Mouse (Mus musculus): ENCODE results near the gene Neurod1.

Neurod1 gene

DNA sequence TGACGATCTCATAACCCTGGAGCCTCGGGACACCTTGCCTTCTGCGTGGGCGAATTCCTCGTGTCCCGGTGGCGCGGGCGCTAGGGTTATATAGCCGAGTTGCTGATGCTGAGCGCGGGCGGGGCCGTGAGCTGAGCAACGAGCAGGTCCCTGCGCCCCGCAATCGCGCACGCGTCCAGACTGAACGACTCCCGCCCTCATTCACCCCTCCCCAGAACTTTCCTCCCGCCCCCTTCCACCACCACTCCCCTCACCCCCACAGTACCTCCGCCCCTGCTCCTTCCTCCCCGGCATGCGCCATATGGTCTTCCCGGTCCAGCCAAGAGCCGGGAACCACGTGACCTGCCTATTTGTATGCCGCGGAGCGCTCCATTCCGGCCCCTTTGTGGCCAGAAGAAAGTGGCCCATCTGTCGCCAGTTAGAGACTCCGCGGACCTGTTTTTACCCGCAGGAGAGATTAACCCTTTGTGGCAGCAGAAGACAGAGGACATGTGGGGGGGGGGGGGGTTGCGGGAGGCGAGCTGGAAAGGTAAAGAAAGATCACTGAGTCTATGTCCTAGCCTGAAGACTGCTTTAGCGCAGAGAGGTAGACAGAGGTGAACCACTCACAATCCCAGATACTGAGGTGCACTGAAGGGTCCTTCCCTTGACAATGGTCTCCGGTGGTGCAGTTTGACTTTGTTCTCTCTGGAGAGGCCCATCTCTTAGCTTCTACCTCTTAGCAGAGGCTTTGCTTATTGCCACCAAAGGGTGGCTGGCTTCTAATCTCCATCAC, at the start of gene Neurod1, which contains the start of gene Cerkl:
Gene Neurod1, minus strand, starts transcription at position 177 of the 775 bp plus-strand sequence.
Gene Cerkl, minus strand, starts transcription at position 211 of the 775 bp plus-strand sequence.
- DNase-seq = peak; percentile 96

DNA sequence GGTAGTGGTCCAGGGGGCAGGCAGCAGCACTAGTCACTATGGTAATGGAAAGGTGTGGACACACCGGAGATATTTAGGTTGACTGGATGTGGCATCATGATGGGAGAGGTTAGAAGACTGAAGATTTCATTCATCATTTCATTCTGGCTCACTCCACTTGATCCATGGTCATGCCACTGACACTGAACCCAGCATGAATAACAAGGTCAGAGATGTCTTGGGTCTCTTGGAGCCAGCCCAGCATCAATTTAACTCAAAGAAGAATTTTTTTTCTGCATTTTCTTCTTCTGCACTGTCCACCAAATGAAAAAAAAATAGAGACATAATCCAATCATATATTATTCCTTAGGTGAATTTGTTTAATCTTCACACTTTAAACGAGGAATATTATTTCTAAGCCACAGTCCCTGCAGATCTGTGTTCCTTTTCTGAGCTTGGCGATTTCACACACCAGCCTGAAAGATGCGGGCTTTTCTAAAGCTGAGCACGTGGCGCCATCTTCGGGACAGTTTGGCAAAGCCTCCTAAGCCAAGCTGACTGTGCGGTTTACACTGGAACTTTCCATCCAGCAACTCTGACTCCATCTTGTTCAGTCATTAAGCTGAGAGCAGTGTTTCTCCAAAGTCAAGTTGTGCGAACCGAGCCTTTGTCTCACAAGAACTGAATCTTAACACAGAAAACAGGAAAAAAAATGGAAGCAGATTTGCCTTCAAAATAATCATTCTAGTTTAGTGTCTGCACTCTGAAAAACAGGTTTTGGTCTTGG, 42.6 kb upstream of the Neurod1 start:
- peak; percentile 79 for DNase-seq

DNA sequence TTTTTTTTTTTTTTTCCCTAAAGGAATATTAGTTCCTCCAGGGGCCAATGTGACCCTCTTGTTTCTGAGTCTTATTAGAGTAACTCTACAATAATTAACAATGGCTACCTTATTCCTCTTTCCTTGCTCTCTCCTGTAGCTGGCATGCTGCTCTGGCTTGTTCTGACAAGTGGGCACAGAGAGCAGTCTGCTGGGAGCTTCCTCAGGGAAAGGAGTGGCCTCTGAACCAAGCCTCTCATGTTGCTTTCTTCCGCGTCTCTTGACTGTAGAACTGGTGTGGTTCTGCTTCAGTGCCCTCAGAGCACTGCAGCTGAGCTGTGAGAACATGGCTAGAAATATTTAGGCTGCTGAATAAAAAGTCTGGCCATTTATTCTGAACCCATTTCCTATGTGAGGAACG, 28.6 kb upstream of the Neurod1 start:
- no peak for DNase-seq

DNA sequence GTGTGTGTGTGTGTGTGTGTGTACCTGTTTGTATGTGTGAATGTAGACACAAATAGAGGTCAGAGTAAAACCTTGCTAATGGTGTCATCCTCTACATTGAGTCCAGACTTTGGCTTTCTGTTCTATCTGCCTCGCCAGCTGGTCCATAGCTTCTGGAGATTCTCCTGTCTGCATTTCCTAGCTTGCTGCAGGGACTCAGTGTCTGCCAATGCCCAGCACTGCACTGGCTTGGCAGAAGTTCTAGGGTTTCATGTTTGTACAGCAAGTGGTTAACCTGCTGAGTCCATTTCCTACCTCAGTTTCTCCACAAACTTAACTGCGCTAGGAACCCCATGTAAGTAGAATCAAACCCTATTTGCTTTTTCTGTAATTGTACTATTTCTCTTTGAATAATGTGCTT, 26.0 kb upstream of the Neurod1 start:
- DNase-seq = peak; percentile 54

DNA sequence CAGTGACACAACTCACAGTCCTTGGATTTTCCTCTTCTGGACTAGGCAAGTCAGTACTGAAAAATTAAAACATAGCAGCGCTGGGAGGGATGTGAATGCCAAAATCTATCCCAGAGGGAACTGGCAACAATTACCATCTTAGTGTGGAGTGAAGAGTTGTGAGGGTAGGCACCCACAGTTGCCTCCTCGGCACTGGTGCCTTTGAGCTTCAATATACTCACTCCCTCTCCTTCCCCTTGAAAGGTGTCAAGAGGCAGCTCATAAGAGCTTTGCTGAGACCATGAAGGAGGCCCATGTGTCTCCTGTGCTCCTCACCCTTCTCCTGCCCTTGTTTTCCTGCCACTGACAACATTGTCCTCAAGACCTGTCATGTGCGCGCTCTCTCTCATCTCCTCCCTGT, 5.9 kb upstream of the Neurod1 start:
- no peak for DNase-seq

DNA sequence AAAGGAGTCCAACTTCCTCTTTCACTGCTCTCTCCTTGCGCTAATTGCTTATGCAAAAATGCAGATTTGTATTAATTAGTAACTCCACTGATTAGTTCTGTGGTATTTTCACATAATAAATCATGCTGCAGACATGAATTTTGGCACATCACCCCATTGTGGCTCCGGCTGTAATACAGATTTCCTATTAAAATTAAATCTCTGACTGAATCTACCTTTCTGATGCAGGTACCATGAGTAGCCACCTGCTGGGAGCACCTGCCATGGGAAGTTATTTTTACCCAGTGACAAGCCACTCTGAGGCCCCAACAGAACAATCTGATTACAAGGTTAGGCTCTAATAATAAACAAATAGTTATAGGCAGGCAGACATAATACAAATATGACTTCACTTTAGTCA, 5.3 kb upstream of the Neurod1 start:
- peak; percentile 67 for DNase-seq

DNA sequence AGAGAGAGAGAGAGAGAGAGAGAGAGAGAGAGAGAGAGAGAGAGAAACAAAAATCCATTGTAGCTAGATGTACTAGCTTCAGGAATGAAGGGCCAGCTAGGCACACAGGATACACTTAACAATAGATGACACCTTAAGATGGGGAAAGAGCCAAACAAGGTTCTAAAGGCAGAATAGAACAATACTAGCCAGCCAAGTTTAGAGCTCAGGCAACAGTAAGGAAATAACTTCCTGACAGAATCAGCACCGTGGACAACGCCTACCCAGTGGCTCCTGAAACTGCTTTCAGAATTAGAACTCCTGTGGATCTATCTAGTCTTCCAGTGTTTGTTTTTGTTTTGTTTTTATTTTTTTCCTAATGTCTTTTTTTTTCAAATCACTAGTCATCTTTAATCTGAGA, 4.0 kb upstream of the Neurod1 start:
- no peak for DNase-seq

DNA sequence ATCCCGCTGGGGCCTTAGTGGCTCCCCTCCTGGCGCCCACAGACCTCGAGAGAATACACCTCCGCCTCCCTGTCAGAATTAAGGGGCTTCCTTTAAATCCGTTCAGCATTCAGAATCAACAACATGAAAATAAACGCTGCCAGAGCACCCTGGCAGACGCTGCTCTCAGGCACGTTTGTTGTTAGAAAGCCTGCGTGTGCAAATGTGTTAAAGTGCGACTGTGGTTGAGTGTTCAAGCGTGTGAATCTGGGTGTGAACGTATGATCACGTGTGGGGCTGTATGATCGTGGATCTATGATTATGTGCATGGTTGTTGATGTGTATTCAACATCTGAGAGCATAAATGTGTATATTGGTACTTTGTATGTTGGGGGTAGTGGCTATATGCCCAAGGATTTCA, 3.6 kb upstream of the Neurod1 start:
- DNase-seq = no peak

DNA sequence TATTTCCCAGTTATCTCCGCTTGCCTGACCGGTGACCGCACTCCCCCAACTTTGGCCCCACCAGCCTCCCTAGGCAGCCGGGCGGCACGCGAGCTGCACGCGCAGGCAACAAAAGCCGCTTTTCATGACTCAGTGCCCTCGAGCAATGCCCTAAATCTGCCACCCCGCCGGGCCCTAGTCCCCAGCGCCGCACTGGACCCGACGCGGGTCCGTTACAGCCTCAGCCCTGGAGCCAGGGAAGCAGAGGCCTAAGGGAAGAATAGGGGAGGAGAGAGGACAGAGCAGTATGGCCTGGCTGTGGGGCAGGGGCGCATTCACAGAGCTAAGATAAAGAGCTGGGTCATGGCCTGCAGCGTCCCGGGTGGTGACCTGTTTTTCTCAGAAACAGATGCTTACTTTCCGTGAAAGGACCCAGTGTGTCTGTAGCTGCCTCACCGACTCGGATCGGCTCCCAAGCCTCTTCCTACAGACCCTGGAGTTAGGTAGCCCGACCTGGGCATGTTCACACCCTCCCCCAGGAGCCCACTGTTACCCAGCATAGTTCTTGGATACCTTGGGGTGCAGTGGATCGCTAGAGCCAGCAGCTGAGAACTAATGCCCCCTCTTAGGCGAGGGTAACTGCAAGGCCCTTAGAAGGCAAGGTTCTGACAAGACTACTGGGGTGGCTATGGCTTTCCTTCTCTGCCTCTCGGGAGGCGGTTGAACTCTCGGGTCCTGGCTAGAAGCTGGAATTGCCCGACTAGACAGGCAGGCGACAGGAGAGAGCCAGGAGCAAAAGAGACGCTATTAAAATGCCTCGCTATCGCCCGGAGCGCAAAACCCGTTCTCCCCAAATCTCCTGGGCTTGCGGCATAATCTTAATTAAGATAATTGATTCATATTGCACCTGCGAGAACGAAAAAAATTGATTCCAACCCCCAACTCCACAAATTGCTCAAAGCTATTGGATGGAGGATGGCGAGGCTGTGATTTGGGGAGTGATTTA, 2.8 kb upstream of the Neurod1 start:
- peak; percentile 73 for DNase-seq

DNA sequence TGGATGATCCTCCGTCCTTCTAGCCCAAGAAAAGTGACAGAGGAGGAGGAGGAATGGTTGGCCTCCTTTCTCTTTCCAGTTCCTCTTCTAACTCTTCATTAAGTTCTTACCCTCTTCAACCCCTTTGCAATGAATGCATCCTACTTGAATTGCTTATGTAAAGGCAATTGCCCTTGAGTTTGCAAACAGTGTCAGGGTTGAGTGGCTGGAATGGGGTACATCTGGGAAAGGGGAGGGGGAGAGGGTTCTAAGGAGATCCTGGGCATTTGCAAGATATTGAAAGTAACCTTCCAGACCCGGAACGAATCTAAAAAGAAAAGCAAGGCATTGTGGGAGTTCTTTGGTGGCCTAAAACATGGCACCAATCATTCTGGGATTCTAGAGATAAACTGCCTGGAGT, 1.4 kb upstream of the Neurod1 start:
- DNase-seq = no peak

DNA sequence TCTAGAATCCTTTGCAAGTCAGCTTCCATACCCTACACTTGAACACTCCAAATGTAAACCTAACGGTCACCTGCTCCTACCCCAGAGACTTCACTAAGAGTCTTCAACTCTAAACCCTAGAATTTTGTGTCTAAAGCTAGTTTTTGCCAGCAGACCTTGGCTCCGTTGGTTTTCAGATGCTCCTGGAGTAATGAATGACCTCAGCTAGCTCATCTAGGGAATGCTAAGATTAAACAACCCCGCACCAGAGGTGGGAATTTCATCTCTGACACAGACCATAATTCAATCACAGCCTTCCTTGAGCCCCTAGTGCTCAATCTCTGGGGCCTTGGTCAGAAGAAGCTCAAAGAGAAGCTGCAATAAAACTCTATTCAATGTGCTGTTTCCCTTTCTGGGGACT, 883 bp upstream of the Neurod1 start:
- DNase-seq = no peak

DNA sequence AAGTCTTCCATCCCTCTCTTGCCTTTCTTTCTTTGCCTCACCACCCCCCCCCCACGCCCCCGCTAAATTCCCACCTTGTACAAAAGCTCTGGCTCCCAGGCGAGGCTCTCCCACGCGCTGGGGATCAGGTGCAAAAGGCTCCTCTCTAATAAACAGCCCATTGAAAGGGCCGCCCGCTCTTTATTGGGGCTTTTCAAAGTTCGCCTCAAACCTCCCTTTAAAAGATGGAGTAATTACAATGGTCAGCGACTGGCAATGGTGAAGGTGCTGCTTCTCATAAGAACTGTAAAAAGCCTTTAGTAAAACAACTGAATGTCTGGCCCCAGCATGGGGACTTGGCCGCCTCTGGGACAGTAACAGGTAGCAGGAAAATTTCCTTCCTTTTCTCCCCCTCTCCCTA, 905 bp downstream of the Neurod1 start:
- DNase-seq = no peak

DNA sequence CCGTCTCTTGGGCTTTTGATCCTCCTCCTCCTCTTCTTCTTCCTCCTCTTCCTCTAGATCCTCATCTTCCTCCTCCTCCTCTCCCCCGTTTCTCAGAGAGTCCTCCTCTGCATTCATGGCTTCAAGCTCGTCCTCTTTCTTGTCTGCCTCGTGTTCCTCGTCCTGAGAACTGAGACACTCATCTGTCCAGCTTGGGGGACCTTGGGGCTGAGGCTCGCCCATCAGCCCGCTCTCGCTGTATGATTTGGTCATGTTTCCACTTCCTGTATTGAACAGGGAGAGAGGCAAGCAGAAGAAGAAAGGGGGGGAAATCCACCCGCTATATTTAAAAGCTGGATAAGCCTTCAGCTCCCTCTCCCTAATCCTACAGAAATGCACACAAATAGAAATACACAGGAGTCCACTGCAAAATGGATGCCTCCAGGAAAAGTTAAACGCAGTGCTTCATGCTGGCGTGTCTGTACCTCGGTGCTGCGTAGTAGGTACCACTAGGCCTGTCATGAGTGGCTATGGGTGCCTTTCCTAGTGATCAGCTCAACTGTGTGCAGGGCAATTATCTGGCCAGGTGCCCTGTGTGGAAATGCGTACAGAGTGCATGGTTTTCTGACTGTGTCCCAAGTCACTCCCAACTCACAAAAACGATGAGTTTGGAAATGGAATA, 1.6 kb downstream of the Neurod1 start:
- peak; percentile 77 for DNase-seq

DNA sequence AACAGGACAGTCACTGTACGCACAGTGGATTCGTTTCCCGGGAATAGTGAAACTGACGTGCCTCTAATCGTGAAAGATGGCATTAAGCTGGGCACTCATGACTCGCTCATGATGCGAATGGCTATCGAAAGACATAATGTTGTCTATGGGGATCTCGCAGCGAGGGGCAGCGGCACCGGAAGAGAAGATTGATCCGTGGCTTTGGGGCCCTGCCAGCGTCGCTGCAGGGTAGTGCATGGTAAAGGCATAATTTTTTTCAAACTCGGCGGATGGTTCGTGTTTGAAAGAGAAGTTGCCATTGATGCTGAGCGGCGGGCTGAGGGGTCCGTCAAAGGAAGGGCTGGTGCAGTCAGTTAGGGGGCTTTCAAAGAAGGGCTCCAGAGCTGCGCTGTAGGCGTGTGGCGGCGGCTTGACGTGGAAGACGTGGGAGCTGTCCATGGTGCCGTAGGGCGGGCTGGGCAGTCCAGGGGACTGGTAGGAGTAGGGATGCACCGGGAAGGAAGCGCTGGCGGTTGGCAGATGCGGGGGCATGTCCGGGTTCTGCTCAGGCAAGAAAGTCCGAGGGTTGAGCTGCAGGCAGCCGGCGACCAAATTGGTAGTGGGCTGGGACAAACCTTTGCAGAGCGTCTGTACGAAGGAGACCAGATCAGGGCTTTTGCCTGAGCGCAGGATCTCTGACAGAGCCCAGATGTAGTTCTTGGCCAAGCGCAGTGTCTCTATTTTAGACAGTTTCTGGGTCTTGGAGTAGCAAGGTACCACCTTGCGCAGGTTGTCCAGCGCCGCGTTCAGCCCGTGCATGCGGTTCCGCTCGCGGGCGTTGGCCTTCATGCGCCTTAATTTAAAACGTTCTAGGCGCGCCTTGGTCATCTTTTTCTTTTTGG, 2.4 kb downstream of the Neurod1 start:
- peak; percentile 64 for DNase-seq

DNA sequence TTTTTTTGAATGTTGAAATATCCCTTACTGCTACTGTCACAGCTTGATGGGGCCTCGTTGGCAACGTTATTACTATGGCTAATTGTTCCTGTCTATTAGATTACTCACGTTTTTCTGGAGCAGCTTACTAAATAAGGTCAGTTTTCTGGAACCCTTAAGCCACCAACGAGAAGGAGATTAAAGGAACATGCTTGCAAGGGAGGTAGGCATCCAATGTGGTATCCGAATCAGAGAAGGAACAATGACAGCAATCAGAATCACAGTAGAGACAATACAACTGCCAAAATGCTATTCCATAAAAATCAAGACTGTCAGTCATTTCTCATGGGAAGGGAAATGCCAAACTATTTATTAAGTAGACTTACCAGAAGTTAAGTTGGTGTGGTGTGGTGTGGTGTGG, 5.1 kb downstream of the Neurod1 start:
- DNase-seq = no peak

DNA sequence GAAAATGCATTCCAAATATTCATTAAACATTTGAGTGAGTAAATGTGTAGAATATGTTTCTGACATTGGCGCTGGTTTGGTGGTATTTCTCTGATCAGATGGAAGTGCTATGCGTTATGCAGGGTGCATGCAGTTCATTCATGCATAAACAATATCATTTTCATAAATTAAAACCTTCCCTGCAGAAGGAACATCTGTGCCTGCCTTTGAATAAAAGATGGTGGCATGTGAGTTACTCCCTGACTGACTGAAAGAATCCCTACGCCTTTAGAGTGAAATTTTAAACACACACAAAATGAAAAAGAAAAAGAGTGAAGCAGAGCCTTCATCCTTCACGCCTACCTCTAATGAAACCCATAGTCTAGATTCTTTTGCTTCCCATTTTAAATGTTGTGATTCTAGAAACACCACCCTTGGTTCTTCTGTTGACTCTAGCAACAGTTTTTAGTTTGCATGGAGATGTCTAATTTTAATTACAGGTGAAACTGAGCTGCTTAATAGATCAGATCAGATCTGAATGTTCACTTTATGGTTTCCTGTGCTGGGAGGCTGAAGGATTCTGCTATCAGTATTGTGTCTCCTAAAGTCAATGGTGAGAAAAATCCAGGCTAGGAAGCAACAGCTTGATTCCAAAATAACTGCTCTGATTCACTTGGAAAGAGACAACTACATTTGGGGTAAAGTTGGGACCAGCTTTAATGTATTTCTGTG, 5.7 kb downstream of the Neurod1 start:
- no peak for DNase-seq

DNA sequence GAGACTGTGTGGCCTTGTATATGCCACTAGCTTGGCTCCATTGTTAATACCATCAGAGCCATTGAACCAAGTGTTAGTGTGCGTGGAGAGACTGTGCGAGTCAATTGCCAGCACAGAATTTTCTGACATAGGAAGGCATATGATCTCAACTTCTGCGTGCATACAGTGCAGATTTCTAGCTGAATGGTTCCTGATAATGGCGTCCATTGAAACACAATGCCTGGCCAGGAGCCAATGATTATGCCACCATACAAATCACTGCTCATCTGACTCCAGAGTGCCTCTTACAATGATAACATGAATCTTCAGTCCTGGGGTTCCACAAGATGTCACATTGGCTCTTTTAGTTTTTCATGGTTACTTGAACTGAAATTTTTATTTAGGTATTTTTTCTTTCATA, 7.2 kb downstream of the Neurod1 start:
- DNase-seq = peak; percentile 43

DNA sequence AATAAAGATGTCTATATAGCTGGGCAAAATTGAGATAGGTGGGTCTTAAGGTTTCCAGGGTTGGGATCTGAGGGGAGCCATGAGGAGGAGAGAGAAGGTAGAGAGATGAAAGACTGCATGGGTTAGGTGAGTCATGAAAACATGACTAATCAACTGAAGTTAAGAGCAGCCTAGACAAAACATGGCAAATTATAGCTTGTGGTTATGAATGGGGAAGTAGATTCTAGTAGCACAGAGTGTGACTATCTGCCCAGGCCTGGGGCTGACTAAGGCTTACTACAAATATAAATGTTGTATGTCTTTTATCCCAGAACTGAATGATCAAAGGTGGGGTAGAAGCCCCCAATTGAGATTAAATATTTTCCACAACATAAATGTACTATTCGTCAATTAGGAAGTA, 9.4 kb downstream of the Neurod1 start:
- DNase-seq = no peak

DNA sequence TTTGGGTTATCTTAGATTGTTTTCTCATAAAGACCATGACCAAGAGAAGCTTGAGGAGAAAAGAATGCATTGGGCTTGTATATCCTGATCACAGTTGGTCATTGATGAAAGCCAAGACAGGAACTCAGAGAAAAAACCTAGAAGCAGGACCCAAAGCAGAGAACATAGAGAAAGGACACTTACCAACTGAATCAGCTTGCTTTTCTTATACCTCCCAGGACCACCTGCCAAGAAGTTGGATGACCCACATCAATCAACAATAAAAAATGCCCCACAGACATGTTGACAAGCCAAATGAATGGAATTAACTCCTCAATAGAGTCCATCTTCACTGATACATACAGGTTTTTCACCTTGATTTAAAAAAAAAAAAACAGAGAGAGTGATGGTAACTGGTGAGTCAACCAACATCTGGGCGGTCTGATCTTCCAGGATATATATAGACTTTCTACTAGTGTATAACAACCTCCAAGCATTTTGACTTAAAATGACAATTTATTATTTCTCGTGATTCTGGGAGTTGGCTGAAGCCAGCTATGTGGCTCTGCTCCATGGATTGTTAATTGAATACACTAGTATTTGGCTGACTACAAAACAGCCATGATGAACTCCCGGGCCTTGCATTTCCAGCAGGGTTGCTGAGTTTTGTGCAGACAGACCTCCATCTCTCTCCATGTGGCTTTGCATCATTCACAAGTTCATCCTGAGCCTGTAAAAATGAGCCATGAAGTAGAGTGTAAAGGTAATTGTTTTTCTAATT, 12.5 kb downstream of the Neurod1 start:
- DNase-seq = no peak

DNA sequence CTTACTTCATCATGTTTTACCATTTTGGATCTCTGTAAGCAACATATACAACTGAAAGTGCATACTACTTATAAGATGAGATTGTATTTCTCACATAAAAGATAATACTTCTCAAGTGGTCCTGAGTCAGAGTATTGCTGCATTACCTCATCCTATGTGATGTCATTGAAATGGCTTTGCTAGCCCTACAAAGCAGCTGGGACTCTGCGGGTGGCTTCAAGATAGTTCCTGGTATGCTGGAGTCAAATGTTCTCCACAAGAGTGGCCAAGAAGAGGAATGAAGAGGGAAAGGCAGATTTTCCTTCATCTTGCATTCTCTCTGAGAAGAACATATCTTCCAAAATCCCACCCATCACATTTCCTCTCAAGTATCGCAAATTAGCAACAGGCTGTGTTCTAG, 13.2 kb downstream of the Neurod1 start:
- peak; percentile 68 for DNase-seq
